Comparison of ENCODE assay signal across 23 mouse cellular contexts in the genomic region with DNA sequence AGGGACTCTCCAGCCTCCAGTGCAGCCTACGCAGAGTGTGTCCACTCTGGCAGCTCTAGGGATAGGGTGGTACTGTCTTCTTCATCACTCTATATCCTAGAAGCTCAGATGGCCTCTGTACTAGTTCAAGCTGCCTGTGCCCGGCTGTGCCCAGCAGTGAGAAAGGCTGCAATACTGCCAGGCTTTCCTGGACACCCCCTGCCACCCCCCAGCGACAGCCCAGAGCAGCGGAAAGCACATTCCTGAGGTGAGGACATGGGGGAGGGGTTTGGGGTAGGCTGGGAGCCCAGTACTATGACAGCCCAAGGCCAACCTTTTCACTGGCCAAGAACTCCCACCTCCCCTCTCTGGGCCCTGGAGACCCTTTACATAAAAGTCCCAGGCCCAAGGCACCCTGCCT. TPM values are rescaled to one million over a fixed set of nuclear protein-coding genes. Genes with fewer than 3 reads are reported as not detected.
A peak's percentile ranks its signal among the peaks of the same experiment; 100 is the strongest.
DNase-seq lines count a peak whose midpoint lies in the region; ATAC-seq and TF ChIP-seq lines count a peak whose summit lies in the region.
"Had no signal": no experiment of that assay in that cellular context is flagged by ENCODE, and none has a peak within 500 bp of the region (broad histone marks: within the 10 kb centered on the region; RNA-seq: fewer than 3 reads in every experiment).

No protein-coding gene starts in this region.

- H3K9ac ChIP-seq in heart, adult 2 months (ENCODE audit: low read depth, low read length): no peak overlapping the region
- H3K9ac ChIP-seq in hindbrain, embryonic 13.5 days: peak overlapping the region; percentile 5; the same call in 1 of the 2 replicates
- H3K9ac ChIP-seq in hindbrain, embryonic 16.5 days (ENCODE audit: low read depth, low read length): no peak overlapping the region
- 0 out of 2 replicates have a peak overlapping the region, but pooled peaks have one; percentile 19 for H3K9ac ChIP-seq in limb, embryonic 13.5 days
- H3K9ac ChIP-seq: forebrain, embryonic 15.5 days; hindbrain, embryonic 12.5 days; midbrain, embryonic 12.5 days; stomach, embryonic 15.5 days had no signal

- no peaks in the 10 kb centered on the region for H3K9me3 ChIP-seq in heart, embryonic 10.5 days
- H3K9me3 ChIP-seq in hindbrain, embryonic 13.5 days: no peaks in the 10 kb centered on the region
- no peaks in the 10 kb centered on the region for H3K9me3 ChIP-seq in hindbrain, embryonic 16.5 days (ENCODE audit: control insufficient read depth, low read length)
- H3K9me3 ChIP-seq in limb, embryonic 13.5 days: no peaks in the 10 kb centered on the region
- H3K9me3 ChIP-seq: forebrain, embryonic 15.5 days; hindbrain, embryonic 12.5 days; midbrain, embryonic 12.5 days; stomach, embryonic 15.5 days had no signal

- no peak for ATAC-seq in hindbrain, embryonic 13.5 days (ENCODE audit: low FRiP score)
- no peak for ATAC-seq in hindbrain, embryonic 16.5 days
- no peak for ATAC-seq in limb, embryonic 13.5 days (ENCODE audit: low FRiP score, low read depth)
- ATAC-seq: CD4-positive, CD25-positive, alpha-beta regulatory T cell, adult 4 months; forebrain, embryonic 15.5 days had no signal

- peak overlapping the region; percentile 59; the same call in 1 of the 2 replicates for H3K27ac ChIP-seq in heart, embryonic 10.5 days
- no peak overlapping the region for H3K27ac ChIP-seq in heart, adult 2 months
- no peak overlapping the region for H3K27ac ChIP-seq in hindbrain, embryonic 13.5 days
- no peak overlapping the region for H3K27ac ChIP-seq in hindbrain, embryonic 16.5 days (ENCODE audit: low read depth, low read length)
- H3K27ac ChIP-seq in testis, adult 2 months (ENCODE audit: control insufficient read depth, insufficient read depth, low read depth, low read length): no peak overlapping the region
- H3K27ac ChIP-seq in limb, embryonic 13.5 days: no peak overlapping the region
- H3K27ac ChIP-seq: forebrain, embryonic 15.5 days; hindbrain, embryonic 12.5 days; left cerebral cortex, adult 2 months; midbrain, embryonic 12.5 days; stomach, embryonic 15.5 days had no signal

- intact Hi-C loops in heart, adult 2 months (cut with DNase I): no loop called here

- no peak for TF ChIP-seq POLR2A in heart, adult 2 months (IDR thresholded peaks at IDR 0.05; ENCODE audit: insufficient read depth, low read depth, low read length)
- TF ChIP-seq POLR2A in testis, adult 2 months (IDR thresholded peaks at IDR 0.05; ENCODE audit: control insufficient read depth, low read depth, low read length): no peak
- no peak for TF ChIP-seq POLR2A in lung, adult 2 months (IDR thresholded peaks at IDR 0.05; ENCODE audit: borderline replicate concordance, extremely low read depth, low read depth, low read length)

- H3K4me3 ChIP-seq in heart, embryonic 10.5 days: no peak overlapping the region
- H3K4me3 ChIP-seq in heart, adult 2 months: no peak overlapping the region
- H3K4me3 ChIP-seq in hindbrain, embryonic 13.5 days: no peak overlapping the region
- H3K4me3 ChIP-seq in hindbrain, embryonic 16.5 days (ENCODE audit: low read length): no peak overlapping the region
- H3K4me3 ChIP-seq in testis, adult 2 months (ENCODE audit: control insufficient read depth, low read depth, low read length): peak overlapping the region; percentile 12
- no peak overlapping the region for H3K4me3 ChIP-seq in limb, embryonic 13.5 days
- no peak overlapping the region for H3K4me3 ChIP-seq in lung, adult 2 months (replicated peaks; ENCODE audit: extremely low read depth, low read depth, low read length)
- H3K4me3 ChIP-seq: forebrain, embryonic 15.5 days; hindbrain, embryonic 12.5 days; left cerebral cortex, adult 2 months; midbrain, embryonic 12.5 days; stomach, embryonic 15.5 days had no signal

- DNase-seq in heart, embryonic 10.5 days (ENCODE audit: low spot score): no peak
- no peak for DNase-seq in heart, adult 2 months
- no peak for DNase-seq in testis, postnatal 14 days (ENCODE audit: low spot score)
- no peak for DNase-seq in lung, adult 2 months
- DNase-seq: adrenal gland, postnatal 25 days; cerebellum, adult 8-10 months; heart, postnatal 14 days; layer of hippocampus, adult 9-11 months; left cerebral cortex, postnatal 4 days; lung, adult 18-20 months; lung, postnatal 14 days had no signal

- no peaks in the 10 kb centered on the region for H3K27me3 ChIP-seq in heart, embryonic 10.5 days (ENCODE audit: insufficient read depth, poor library complexity, severe bottlenecking)
- H3K27me3 ChIP-seq in heart, adult 2 months (ENCODE audit: control insufficient read depth, insufficient read depth, low read length): no peaks in the 10 kb centered on the region
- H3K27me3 ChIP-seq in hindbrain, embryonic 13.5 days: no peaks in the 10 kb centered on the region
- H3K27me3 ChIP-seq in hindbrain, embryonic 16.5 days (replicated peaks; ENCODE audit: control insufficient read depth, insufficient read depth, low read length): no peaks in the 10 kb centered on the region
- H3K27me3 ChIP-seq in testis, adult 2 months (ENCODE audit: control insufficient read depth, insufficient read depth, low read length): no peaks in the 10 kb centered on the region
- no peaks in the 10 kb centered on the region for H3K27me3 ChIP-seq in limb, embryonic 13.5 days
- H3K27me3 ChIP-seq: forebrain, embryonic 15.5 days; hindbrain, embryonic 12.5 days; midbrain, embryonic 12.5 days; stomach, embryonic 15.5 days had no signal

- no peak for TF ChIP-seq EP300 in heart, adult 2 months (IDR thresholded peaks at IDR 0.05; ENCODE audit: insufficient read depth, low read depth, low read length)

- no peak for TF ChIP-seq CTCF in heart, adult 2 months (IDR thresholded peaks at IDR 0.05)
- no peak for TF ChIP-seq CTCF in testis, adult 2 months (IDR thresholded peaks at IDR 0.05; ENCODE audit: control insufficient read depth, insufficient read depth, insufficient replicate concordance, low read depth, low read length)
- TF ChIP-seq CTCF in lung, adult 2 months (IDR thresholded peaks at IDR 0.05; ENCODE audit: insufficient read depth, low read length): no peak

- no peak overlapping the region for H3K4me2 ChIP-seq in hindbrain, embryonic 13.5 days
- no peak overlapping the region for H3K4me2 ChIP-seq in hindbrain, embryonic 16.5 days (ENCODE audit: low read length)
- no peak overlapping the region for H3K4me2 ChIP-seq in limb, embryonic 13.5 days (replicated peaks)
- H3K4me2 ChIP-seq: forebrain, embryonic 15.5 days; hindbrain, embryonic 12.5 days; liver, embryonic 11.5 days; midbrain, embryonic 12.5 days; stomach, embryonic 15.5 days had no signal

- H3K36me3 ChIP-seq in heart, embryonic 10.5 days: peaks cover 33% of the 10 kb centered on the region
- no peaks in the 10 kb centered on the region for H3K36me3 ChIP-seq in heart, adult 2 months (ENCODE audit: control insufficient read depth, insufficient read depth, low read length)
- H3K36me3 ChIP-seq in hindbrain, embryonic 13.5 days: peaks cover 46% of the 10 kb centered on the region
- H3K36me3 ChIP-seq in hindbrain, embryonic 16.5 days (ENCODE audit: control insufficient read depth, insufficient read depth, low read length): 0 out of 2 replicates have a peak, but pooled peaks cover 8% of the 10 kb centered on the region
- H3K36me3 ChIP-seq in testis, adult 2 months (ENCODE audit: control insufficient read depth, insufficient read depth, low read length): no peaks in the 10 kb centered on the region; the same call in 1 of the 2 replicates
- peaks cover 15% of the 10 kb centered on the region; the same call in 1 of the 2 replicates for H3K36me3 ChIP-seq in limb, embryonic 13.5 days
- H3K36me3 ChIP-seq: forebrain, embryonic 15.5 days had no signal

- 67% methylated on average over 4 of the region's 4 CpGs for WGBS in heart, embryonic 10.5 days
- 62% methylated on average over 4 of the region's 4 CpGs for WGBS in heart, adult 2 months
- WGBS in hindbrain, embryonic 13.5 days: 75% methylated on average over 4 of the region's 4 CpGs
- WGBS in hindbrain, embryonic 16.5 days: 79% methylated on average over 4 of the region's 4 CpGs
- WGBS in limb, embryonic 13.5 days: 62% methylated on average over 4 of the region's 4 CpGs
- 66% methylated on average over 4 of the region's 4 CpGs for WGBS in lung, adult 2 months

- no peaks in the 10 kb centered on the region for H3K79me2 ChIP-seq in heart, adult 2 months (replicated peaks; ENCODE audit: control insufficient read depth, insufficient read depth, low read length)

- peaks cover 40% of the 10 kb centered on the region for H3K4me1 ChIP-seq in heart, embryonic 10.5 days
- peaks cover 2% of the 10 kb centered on the region; the same call in 1 of the 2 replicates for H3K4me1 ChIP-seq in heart, adult 2 months (ENCODE audit: control insufficient read depth, insufficient read depth, low read length)
- peaks cover 18% of the 10 kb centered on the region for H3K4me1 ChIP-seq in hindbrain, embryonic 13.5 days (replicated peaks)
- H3K4me1 ChIP-seq in hindbrain, embryonic 16.5 days (ENCODE audit: control insufficient read depth, insufficient read depth, low read depth, low read length): peaks cover 11% of the 10 kb centered on the region
- peaks cover 8% of the 10 kb centered on the region for H3K4me1 ChIP-seq in testis, adult 2 months (ENCODE audit: control insufficient read depth, insufficient read depth, low read length)
- peaks cover 17% of the 10 kb centered on the region for H3K4me1 ChIP-seq in limb, embryonic 13.5 days
- peaks cover 3% of the 10 kb centered on the region; the same call in 1 of the 2 replicates for H3K4me1 ChIP-seq in lung, adult 2 months (ENCODE audit: control insufficient read depth, insufficient read depth, low read length)

RNA-seq across cellular contexts. Expression of a gene that starts 4.0 kb away (rescaled TPM):
- polyA plus RNA-seq in heart, embryonic 10.5 days (2016; fragmentation: Nextera tagmentation; extraction: Ambion mirVana): 13.7 and 16.9 TPM in 2 replicates
- total RNA-seq in heart, adult 2 months (2021): 10 to 100 TPM in 1 of 2 experiments, 1 to 10 TPM in 1; 9.2 to 10.5 TPM
- 23.9 and 24.2 TPM in 2 replicates for polyA plus RNA-seq in heart, adult 2 months (2012; rRNA removed)
- polyA plus RNA-seq in hindbrain, embryonic 13.5 days (2015; fragmentation: Nextera tagmentation; extraction: Ambion mirVana): 6.3 and 7.3 TPM in 2 replicates
- polyA plus RNA-seq in hindbrain, embryonic 16.5 days (2015; fragmentation: Nextera tagmentation; extraction: Ambion mirVana): 6.0 and 7.0 TPM in 2 replicates
- 13.5 and 15.9 TPM in 2 replicates for polyA plus RNA-seq in testis, adult 2 months (2012; rRNA removed)
- polyA plus RNA-seq in limb, embryonic 13.5 days (2015; fragmentation: Nextera tagmentation; extraction: Ambion mirVana): 35.6 and 35.9 TPM in 2 replicates
- 86.4 and 91.1 TPM in 2 replicates for polyA plus RNA-seq in lung, adult 2 months (2012; rRNA removed)

RNA-seq across cellular contexts. Expression of a gene that starts 4.0 kb away (rescaled TPM):
- 78.3 and 85.5 TPM in 2 replicates for polyA plus RNA-seq in heart, embryonic 10.5 days (2016; fragmentation: Nextera tagmentation; extraction: Ambion mirVana)
- total RNA-seq in heart, adult 2 months (2021): 100 to 1,000 TPM; 138 to 150 TPM
- 80.8 and 104 TPM in 2 replicates for polyA plus RNA-seq in heart, adult 2 months (2012; rRNA removed)
- polyA plus RNA-seq in hindbrain, embryonic 13.5 days (2015; fragmentation: Nextera tagmentation; extraction: Ambion mirVana): 52.7 and 54.8 TPM in 2 replicates
- polyA plus RNA-seq in hindbrain, embryonic 16.5 days (2015; fragmentation: Nextera tagmentation; extraction: Ambion mirVana): 70.6 and 71.9 TPM in 2 replicates
- polyA plus RNA-seq in testis, adult 2 months (2012; rRNA removed): 26.7 and 28.0 TPM in 2 replicates
- 56.6 and 60.0 TPM in 2 replicates for polyA plus RNA-seq in limb, embryonic 13.5 days (2015; fragmentation: Nextera tagmentation; extraction: Ambion mirVana)
- 16.1 and 21.2 TPM in 2 replicates for polyA plus RNA-seq in lung, adult 2 months (2012; rRNA removed)

RNA-seq across cellular contexts. Expression of a gene that starts 11.0 kb away (rescaled TPM):
- 116 and 130 TPM in 2 replicates for polyA plus RNA-seq in heart, embryonic 10.5 days (2016; fragmentation: Nextera tagmentation; extraction: Ambion mirVana)
- total RNA-seq in heart, adult 2 months (2021): 100 to 1,000 TPM; 119 to 165 TPM
- polyA plus RNA-seq in heart, adult 2 months (2012; rRNA removed): 36.3 and 39.4 TPM in 2 replicates
- polyA plus RNA-seq in hindbrain, embryonic 13.5 days (2015; fragmentation: Nextera tagmentation; extraction: Ambion mirVana): 169 and 188 TPM in 2 replicates
- polyA plus RNA-seq in hindbrain, embryonic 16.5 days (2015; fragmentation: Nextera tagmentation; extraction: Ambion mirVana): 139 and 150 TPM in 2 replicates
- polyA plus RNA-seq in testis, adult 2 months (2012; rRNA removed): 104 and 114 TPM in 2 replicates
- polyA plus RNA-seq in limb, embryonic 13.5 days (2015; fragmentation: Nextera tagmentation; extraction: Ambion mirVana): 105 and 106 TPM in 2 replicates
- 8.4 and 12.3 TPM in 2 replicates for polyA plus RNA-seq in lung, adult 2 months (2012; rRNA removed)

RNA-seq across cellular contexts. Expression of a gene that starts 41.2 kb away (rescaled TPM):
- 13.9 and 20.7 TPM in 2 replicates for polyA plus RNA-seq in heart, embryonic 10.5 days (2016; fragmentation: Nextera tagmentation; extraction: Ambion mirVana)
- 10 to 100 TPM; 10.0 to 11.1 TPM for total RNA-seq in heart, adult 2 months (2021)
- 17.3 and 23.8 TPM in 2 replicates for polyA plus RNA-seq in heart, adult 2 months (2012; rRNA removed)
- polyA plus RNA-seq in hindbrain, embryonic 13.5 days (2015; fragmentation: Nextera tagmentation; extraction: Ambion mirVana): 21.8 and 22.5 TPM in 2 replicates
- 13.0 and 14.2 TPM in 2 replicates for polyA plus RNA-seq in hindbrain, embryonic 16.5 days (2015; fragmentation: Nextera tagmentation; extraction: Ambion mirVana)
- 3.7 and 4.2 TPM in 2 replicates for polyA plus RNA-seq in testis, adult 2 months (2012; rRNA removed)
- 32.0 and 39.4 TPM in 2 replicates for polyA plus RNA-seq in limb, embryonic 13.5 days (2015; fragmentation: Nextera tagmentation; extraction: Ambion mirVana)
- 66.5 and 76.4 TPM in 2 replicates for polyA plus RNA-seq in lung, adult 2 months (2012; rRNA removed)
- total RNA-seq: neutrophil, adult 5-6 weeks had no signal

RNA-seq across cellular contexts. Expression of a gene that starts 43.8 kb away (rescaled TPM):
- 22.7 and 23.9 TPM in 2 replicates for polyA plus RNA-seq in heart, embryonic 10.5 days (2016; fragmentation: Nextera tagmentation; extraction: Ambion mirVana)
- 10 to 100 TPM; 14.6 to 15.9 TPM for total RNA-seq in heart, adult 2 months (2021)
- polyA plus RNA-seq in heart, adult 2 months (2012; rRNA removed): 20.8 and 22.8 TPM in 2 replicates
- 29.1 and 30.7 TPM in 2 replicates for polyA plus RNA-seq in hindbrain, embryonic 13.5 days (2015; fragmentation: Nextera tagmentation; extraction: Ambion mirVana)
- polyA plus RNA-seq in hindbrain, embryonic 16.5 days (2015; fragmentation: Nextera tagmentation; extraction: Ambion mirVana): 32.1 and 36.6 TPM in 2 replicates
- polyA plus RNA-seq in testis, adult 2 months (2012; rRNA removed): 17.2 and 17.4 TPM in 2 replicates
- polyA plus RNA-seq in limb, embryonic 13.5 days (2015; fragmentation: Nextera tagmentation; extraction: Ambion mirVana): 19.6 and 20.8 TPM in 2 replicates
- polyA plus RNA-seq in lung, adult 2 months (2012; rRNA removed): 60.6 and 60.9 TPM in 2 replicates

Comparison
In these comparisons a context has a peak if more than half of its experiments do, and no peak if none do; other contexts are left out.
1. H3K9ac ChIP-seq: peak in hindbrain, embryonic 13.5 days (single experiment) and limb, embryonic 13.5 days (single experiment); none in heart, adult 2 months (single experiment) and hindbrain, embryonic 16.5 days (single experiment).